Mouse (Mus musculus): ENCODE measurements at regions not wholly inside any gene's neighbourhood (a gene's known extent, or its start where the extent isn't known, plus 50 kb on each side); places are given as distances from the start of the nearest gene placed in this dataset.

DNA sequence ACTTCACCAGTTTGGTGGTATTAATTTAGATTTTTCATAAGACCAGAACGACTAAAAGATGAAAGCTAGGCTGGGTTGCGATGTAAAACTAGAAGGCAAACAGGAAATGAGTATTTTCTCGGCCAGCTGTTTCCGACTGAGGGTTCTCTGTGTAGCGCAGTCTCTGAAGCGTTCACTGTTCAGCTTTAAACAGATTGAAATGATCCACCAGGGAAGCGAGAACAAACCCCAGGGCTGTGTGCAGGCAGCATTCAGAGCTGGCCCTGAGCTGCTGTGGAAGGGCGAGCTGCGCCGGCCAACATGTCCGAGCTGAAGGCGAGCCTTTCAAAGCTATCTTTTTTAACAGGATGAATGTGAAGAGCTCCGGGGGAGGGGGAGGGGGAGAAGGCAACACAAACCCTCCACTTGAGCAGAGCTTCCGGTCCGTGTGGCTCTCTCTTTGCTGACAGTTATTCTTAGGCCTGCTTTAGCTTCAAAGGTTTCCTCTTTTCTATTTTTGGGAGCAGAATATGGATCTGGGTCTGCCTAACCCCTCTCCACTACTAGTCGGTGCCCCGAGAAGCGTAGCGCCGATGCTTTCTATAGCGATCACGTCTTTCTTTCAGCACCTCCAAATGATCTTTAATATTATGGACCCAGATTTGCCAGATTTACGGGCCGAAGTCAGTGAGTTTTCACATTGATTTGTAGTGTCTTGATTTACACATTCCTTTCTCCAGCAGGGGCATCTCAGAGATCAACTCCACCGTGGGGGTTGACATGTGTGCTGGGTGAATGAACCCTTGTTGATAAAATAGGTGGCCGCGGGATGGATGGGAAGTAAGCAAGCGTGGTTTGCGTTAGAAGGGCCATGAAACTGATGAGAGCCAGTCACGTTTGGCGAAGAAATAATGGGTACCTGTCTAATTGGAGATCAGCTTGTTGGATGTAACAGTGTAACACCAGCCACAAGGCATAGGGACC is 59.3 kb upstream of the Map3k1 start:
- in situ Hi-C loops (cut with MboI; ENCODE audit: low sequenced_read_pairs in 2 of 2, unreplicated experiment in 2 of 2), result no loop called here
- Histone ChIP-seq H3K9me3 (ENCODE audit: control insufficient read depth, insufficient read depth, low read depth, low read length) (no peaks in the 10 kb centered on the region), H3K36me3 (ENCODE audit: control insufficient read depth, insufficient read depth, low read length, poor library complexity, severe bottlenecking) (no peaks in the 10 kb centered on the region), H3K4me1 (ENCODE audit: control insufficient read depth in 2 of 2, insufficient read depth in 2 of 2, low read length in 2 of 2, poor library complexity in 1 of 2) (peaks cover 0 to 3% of the 10 kb centered on the region in 2 experiments; a peak in 1 of 4 replicates), H3K27ac (ENCODE audit: insufficient read depth, low read depth, low read length, poor library complexity, severe bottlenecking) (no peak overlapping the region), H3K9ac (ENCODE audit: insufficient read depth, low read depth, low read length, poor library complexity, severe bottlenecking) (no peak overlapping the region), H3K4me3 (ENCODE audit: insufficient read depth in 1 of 2, low read depth in 1 of 2, low read length in 2 of 2, poor library complexity in 1 of 2, severe bottlenecking in 1 of 2) (no peak overlapping the region)
- TF ChIP-seq MAFK (IDR thresholded peaks at IDR 0.05; ENCODE audit: insufficient read depth, low read depth, low read length) (no peak), ZC3H11A (IDR thresholded peaks at IDR 0.05; ENCODE audit: borderline replicate concordance, low read depth, low read length) (no peak), ZNF384 (IDR thresholded peaks at IDR 0.05; ENCODE audit: low read depth, low read length) (no peak), CHD2 (IDR thresholded peaks at IDR 0.05; ENCODE audit: low read depth, low read length) (no peak), HCFC1 (IDR thresholded peaks at IDR 0.05; ENCODE audit: borderline replicate concordance, insufficient read depth, low read length) (no peak)
- DNase-seq (ENCODE audit: low read depth, low spot score), result no peak

DNA sequence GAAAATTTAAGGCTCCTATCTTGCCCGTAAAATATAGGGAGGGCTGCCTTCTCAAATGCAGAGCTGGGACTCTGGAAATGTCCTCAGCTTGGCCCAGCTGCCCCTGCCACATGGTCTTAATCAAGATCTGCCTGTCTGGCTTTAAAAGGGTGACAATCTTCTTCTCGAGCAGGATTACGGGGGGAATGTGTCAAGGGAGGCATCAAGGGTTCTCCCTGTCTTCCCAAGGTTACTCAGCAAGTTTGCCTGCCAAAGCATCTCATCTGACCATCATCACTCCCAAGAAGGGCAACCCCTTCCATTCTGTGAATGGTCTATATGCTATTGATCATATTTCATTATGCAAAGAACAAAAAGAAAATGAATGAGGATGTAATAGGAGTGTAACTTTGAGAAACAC is 60.2 kb upstream of the Map3k1 start:
- in situ Hi-C loops (cut with MboI; ENCODE audit: low sequenced_read_pairs in 2 of 2, unreplicated experiment in 2 of 2), result no loop called here
- no peak overlapping the region for H3K9ac ChIP-seq (ENCODE audit: insufficient read depth, low read depth, low read length, poor library complexity, severe bottlenecking)
- peaks cover 0 to 3% of the 10 kb centered on the region in 2 experiments; a peak in 1 of 4 replicates for H3K4me1 ChIP-seq (ENCODE audit: control insufficient read depth in 2 of 2, insufficient read depth in 2 of 2, low read length in 2 of 2, poor library complexity in 1 of 2)
- H3K36me3 ChIP-seq (ENCODE audit: control insufficient read depth, insufficient read depth, low read length, poor library complexity, severe bottlenecking), result no peaks in the 10 kb centered on the region
- H3K9me3 ChIP-seq (ENCODE audit: control insufficient read depth, insufficient read depth, low read depth, low read length), result no peaks in the 10 kb centered on the region
- DNase-seq (ENCODE audit: low read depth, low spot score), result no peak
- H3K27ac ChIP-seq (ENCODE audit: insufficient read depth, low read depth, low read length, poor library complexity, severe bottlenecking), result no peak overlapping the region
- H3K4me3 ChIP-seq (ENCODE audit: insufficient read depth in 1 of 2, low read depth in 1 of 2, low read length in 2 of 2, poor library complexity in 1 of 2, severe bottlenecking in 1 of 2), result no peak overlapping the region
- TF ChIP-seq MAFK (IDR thresholded peaks at IDR 0.05; ENCODE audit: insufficient read depth, low read depth, low read length) (no peak), ZNF384 (IDR thresholded peaks at IDR 0.05; ENCODE audit: low read depth, low read length) (no peak), HCFC1 (IDR thresholded peaks at IDR 0.05; ENCODE audit: borderline replicate concordance, insufficient read depth, low read length) (no peak), CHD2 (IDR thresholded peaks at IDR 0.05; ENCODE audit: low read depth, low read length) (no peak), ZC3H11A (IDR thresholded peaks at IDR 0.05; ENCODE audit: borderline replicate concordance, low read depth, low read length) (no peak)

DNA sequence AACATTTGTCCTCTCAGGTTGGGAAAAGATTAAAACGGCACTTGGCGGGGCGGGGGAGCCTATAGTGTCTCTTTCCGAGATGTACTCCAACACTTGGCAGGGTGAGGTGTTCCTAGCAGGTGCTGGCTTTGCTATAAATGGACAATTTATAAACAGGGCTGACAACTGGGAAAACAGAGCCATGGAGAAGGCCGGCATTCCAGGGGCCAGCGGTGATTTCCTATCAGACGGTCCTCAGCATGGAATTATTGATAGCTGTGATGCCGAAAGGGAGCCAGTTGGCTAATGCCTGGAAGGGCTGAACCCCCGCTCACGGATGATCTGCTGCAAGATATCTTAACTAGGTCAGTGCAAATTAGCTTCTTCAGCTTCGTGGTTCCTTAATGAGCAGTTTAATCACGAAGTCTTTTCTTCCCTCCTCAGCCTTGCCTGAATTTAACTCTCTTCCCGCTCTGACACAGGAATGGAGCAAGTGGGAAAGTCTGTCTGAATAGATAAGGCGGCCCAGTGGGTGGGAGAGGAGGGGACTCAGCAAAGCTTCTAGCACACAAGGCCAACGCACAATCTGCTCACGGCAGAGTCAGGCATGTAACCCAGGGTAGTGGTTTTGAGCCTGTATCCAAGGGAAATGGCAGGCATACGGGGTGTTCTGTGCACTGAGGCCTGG is 61.1 kb upstream of the Map3k1 start:
- peaks cover 0 to 3% of the 10 kb centered on the region in 2 experiments; a peak in 1 of 4 replicates for H3K4me1 ChIP-seq (ENCODE audit: control insufficient read depth in 2 of 2, insufficient read depth in 2 of 2, low read length in 2 of 2, poor library complexity in 1 of 2)
- H3K4me3 ChIP-seq (ENCODE audit: insufficient read depth in 1 of 2, low read depth in 1 of 2, low read length in 2 of 2, poor library complexity in 1 of 2, severe bottlenecking in 1 of 2), result no peak overlapping the region
- no peak overlapping the region for H3K9ac ChIP-seq (ENCODE audit: insufficient read depth, low read depth, low read length, poor library complexity, severe bottlenecking)
- no peak for DNase-seq (ENCODE audit: low read depth, low spot score)
- no peaks in the 10 kb centered on the region for H3K9me3 ChIP-seq (ENCODE audit: control insufficient read depth, insufficient read depth, low read depth, low read length)
- no peak overlapping the region for H3K27ac ChIP-seq (ENCODE audit: insufficient read depth, low read depth, low read length, poor library complexity, severe bottlenecking)
- in situ Hi-C loops (cut with MboI; ENCODE audit: low sequenced_read_pairs in 2 of 2, unreplicated experiment in 2 of 2), result no loop called here
- TF ChIP-seq MAFK (IDR thresholded peaks at IDR 0.05; ENCODE audit: insufficient read depth, low read depth, low read length) (no peak), CHD2 (IDR thresholded peaks at IDR 0.05; ENCODE audit: low read depth, low read length) (no peak), HCFC1 (IDR thresholded peaks at IDR 0.05; ENCODE audit: borderline replicate concordance, insufficient read depth, low read length) (no peak), ZNF384 (IDR thresholded peaks at IDR 0.05; ENCODE audit: low read depth, low read length) (no peak), ZC3H11A (IDR thresholded peaks at IDR 0.05; ENCODE audit: borderline replicate concordance, low read depth, low read length) (no peak)
- H3K36me3 ChIP-seq (ENCODE audit: control insufficient read depth, insufficient read depth, low read length, poor library complexity, severe bottlenecking), result no peaks in the 10 kb centered on the region

DNA sequence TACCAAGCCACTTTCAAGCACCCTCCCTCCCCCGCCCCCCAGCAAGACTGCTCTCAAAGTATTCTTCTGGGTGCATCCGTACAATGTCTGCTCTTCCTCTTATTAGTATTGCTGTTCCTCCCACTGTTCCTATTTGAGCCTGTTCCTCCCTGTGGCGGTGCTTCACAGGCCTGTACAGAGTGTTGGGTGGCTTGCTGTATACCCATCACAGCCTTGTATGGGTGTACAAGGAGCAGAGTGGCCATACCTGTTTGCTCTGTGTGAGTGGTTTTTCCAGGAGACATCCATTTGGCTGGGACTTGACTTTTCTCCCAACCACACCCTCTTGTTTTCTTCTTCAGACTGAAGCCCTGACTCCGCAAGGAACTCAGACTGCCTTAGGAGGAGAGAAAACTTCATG is 61.7 kb upstream of the Map3k1 start:
- no peak overlapping the region for H3K27ac ChIP-seq (ENCODE audit: insufficient read depth, low read depth, low read length, poor library complexity, severe bottlenecking)
- H3K4me3 ChIP-seq (ENCODE audit: insufficient read depth in 1 of 2, low read depth in 1 of 2, low read length in 2 of 2, poor library complexity in 1 of 2, severe bottlenecking in 1 of 2), result no peak overlapping the region
- H3K9me3 ChIP-seq (ENCODE audit: control insufficient read depth, insufficient read depth, low read depth, low read length), result no peaks in the 10 kb centered on the region
- no peak overlapping the region for H3K9ac ChIP-seq (ENCODE audit: insufficient read depth, low read depth, low read length, poor library complexity, severe bottlenecking)
- H3K4me1 ChIP-seq (ENCODE audit: control insufficient read depth in 2 of 2, insufficient read depth in 2 of 2, low read length in 2 of 2, poor library complexity in 1 of 2), result peaks cover 0 to 3% of the 10 kb centered on the region in 2 experiments; a peak in 1 of 4 replicates
- in situ Hi-C loops (cut with MboI; ENCODE audit: low sequenced_read_pairs in 2 of 2, unreplicated experiment in 2 of 2), result no loop called here
- no peak for TF ChIP-seq MAFK (IDR thresholded peaks at IDR 0.05; ENCODE audit: insufficient read depth, low read depth, low read length)
- TF ChIP-seq ZNF384 (IDR thresholded peaks at IDR 0.05; ENCODE audit: low read depth, low read length), result no peak
- no peak for TF ChIP-seq CHD2 (IDR thresholded peaks at IDR 0.05; ENCODE audit: low read depth, low read length)
- TF ChIP-seq ZC3H11A (IDR thresholded peaks at IDR 0.05; ENCODE audit: borderline replicate concordance, low read depth, low read length), result no peak
- TF ChIP-seq HCFC1 (IDR thresholded peaks at IDR 0.05; ENCODE audit: borderline replicate concordance, insufficient read depth, low read length), result no peak
- H3K36me3 ChIP-seq (ENCODE audit: control insufficient read depth, insufficient read depth, low read length, poor library complexity, severe bottlenecking), result no peaks in the 10 kb centered on the region
- no peak for DNase-seq (ENCODE audit: low read depth, low spot score)

Data from ES-E14 (cell line).